Mouse (Mus musculus): ENCODE measurements around the gene Gapvd1.

The Gapvd1 gene

DNA sequence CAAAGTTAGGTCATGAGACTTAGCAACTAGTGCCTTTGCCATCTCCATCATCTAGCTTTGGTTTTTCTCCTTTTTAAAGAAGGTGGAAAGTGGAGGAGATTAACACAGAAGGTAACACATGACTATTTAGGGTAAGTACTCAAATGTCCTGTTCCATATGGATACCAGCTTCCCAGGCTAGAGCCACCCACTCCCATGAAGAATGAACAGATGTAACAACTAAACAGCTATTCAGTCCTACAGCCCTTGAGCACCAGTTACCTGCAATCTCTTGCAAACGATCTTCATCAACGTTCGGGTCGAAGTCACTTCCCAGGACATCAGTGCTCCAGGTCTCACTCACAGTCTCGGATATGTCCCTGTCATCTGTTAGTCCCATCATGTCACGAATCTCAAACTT lies 43.1 kb downstream of the Gapvd1 start:
- DNase-seq (ENCODE audit: low read depth, low spot score), result no peak

DNA sequence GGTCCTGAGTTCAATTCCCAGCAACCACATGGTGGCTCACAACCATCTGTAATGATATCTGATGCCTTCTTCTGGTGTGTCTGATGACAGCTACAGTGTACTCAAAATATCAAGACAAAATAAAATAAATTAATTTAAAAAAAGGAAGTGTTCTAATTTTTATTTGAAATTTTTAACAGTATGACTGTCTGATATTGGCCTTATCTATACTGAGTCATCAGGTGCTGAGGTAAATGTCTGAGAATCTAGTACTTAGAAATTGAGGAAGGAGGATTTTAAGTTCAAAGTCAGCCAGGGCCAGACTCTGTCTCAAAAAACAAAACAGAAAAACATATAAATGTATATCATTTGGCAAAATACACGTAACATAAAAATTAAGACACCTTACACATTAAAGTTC lies 46.4 kb downstream of the Gapvd1 start:
- no peak for DNase-seq (ENCODE audit: low read depth, low spot score)

DNA sequence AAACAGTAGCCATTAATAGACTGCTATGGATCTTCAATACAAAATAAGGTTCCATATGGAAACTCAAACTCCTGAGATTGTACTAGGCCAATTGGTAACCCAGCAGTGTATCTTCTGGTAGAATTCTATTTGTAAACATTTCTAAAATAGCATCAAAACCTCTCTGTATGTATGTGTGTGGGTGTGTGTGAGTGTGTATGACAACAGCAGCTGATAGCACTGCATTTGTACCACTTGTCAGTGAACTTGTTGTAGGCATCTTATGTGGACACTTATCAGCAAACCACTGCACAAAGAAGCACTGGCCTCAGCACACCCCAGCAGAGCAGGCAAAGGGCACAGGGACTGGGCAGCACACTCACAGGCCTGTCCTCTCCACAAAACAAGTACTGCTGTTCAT lies 58.4 kb downstream of the Gapvd1 start:
- no peak for DNase-seq (ENCODE audit: low read depth, low spot score)

DNA sequence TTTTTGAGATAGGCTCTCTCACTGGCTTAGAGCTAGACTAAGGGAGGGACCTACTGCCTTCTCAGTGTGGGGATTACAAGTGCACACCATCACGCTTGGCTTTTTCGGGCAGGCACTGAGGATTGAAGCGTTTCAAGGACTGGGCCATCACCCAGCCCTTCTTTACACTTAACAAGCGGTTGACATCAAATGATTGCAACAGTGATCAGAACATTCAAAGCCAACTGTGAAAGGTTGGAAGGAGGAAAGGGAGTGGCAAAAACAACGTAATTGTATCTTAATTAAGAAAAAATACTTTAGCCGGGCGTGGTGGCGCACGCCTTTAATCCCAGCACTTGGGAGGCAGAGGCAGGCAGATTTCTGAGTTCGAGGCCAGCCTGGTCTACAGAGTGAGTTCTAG lies 62.2 kb downstream of the Gapvd1 start:
- DNase-seq (ENCODE audit: low read depth, low spot score), result no peak

DNA sequence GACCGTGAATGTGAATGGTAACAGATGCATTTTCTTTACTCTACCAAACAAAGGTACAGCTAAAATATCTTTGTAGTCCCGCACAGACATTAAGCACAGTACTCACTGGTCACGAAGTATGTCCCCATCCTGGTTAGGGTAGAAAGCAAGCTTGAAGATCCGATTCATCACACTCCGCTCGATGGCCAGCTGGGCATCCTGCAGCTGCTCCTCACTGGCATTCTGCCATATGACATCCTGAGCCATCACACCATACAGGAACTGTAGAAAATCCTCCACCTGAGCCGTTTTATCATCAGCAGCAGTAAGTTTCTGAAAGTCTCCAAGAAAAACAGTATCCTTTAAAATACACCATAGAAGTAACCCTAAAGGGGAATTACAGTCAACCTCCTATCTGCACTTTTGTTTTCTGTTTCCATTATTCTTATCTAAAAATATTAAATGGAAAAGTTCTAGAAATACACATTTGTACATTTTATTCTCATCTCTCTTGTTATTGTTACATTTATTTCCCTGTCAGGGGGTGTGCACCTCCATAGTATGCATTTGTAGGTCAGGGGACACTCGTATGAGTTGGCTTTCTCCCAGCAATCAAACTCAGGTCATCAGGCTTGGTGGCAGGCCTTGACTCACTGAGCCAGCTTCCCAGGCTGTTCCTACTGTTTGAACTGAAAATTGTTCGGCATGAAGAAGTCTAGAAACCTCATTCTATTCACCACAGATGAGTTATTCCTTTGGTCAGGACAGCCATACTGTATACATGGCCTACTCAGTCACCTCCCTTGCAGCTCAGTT lies 70.8 kb downstream of the Gapvd1 start:
- DNase-seq (ENCODE audit: low read depth, low spot score), result no peak

DNA sequence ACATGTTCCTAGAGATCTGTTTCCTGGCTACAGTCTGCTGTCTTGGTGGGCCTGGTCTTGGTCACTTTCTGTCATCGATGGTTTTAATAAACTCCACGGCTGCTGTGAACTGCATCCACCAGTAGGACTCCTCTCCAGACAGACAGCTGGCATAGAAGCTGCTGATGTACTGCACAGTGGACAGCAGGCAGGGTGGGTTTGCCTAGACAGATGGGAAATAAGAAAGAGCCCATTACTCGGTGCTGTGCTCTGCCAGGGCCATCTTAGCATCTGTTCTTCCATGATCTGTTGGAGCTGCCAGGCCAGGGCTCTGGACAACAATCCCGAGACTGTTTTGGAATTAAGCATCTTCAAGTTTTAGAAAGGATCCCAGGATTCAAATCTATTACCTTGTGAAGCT lies 77.1 kb downstream of the Gapvd1 start:
- no peak for DNase-seq (ENCODE audit: low read depth, low spot score)

DNA sequence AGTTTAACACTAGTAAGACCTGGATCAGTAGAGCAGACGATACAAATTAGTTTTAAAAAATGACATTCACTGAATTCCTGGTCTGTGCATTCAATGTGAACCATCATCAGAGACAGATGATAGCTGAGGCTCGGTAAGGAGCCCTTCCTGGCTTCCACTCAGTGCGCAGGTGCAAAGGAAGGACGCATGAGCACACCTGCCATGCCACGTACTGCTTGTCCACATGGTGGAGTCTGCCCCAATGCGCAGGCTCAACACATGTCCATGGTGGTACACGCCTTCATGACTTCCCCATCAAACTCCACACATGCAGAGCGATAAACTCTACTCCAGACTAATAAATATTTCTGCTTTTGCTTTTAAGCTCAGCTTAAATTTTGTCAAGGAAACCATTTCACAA lies 78.0 kb downstream of the Gapvd1 start:
- no peak for DNase-seq (ENCODE audit: low read depth, low spot score)

DNA sequence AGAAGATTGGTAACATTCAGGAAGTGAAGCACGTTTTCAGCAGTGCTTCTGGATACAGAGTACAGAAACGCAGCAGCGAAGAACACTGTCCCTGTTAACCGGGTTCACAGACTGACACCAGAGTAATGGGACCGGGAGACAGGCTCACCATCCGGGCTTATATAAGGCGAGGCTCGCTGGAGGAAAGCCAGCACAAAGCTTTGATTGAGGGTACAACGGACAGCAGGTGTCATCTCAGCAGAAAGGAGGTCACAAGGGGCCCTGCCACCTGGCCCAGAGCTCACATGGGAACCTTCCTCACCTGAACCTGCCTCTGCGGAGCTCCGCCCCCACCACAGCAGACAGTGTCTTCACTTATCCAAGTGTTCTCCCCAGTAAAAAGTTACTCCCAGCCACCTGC lies 81.2 kb downstream of the Gapvd1 start:
- no peak for DNase-seq (ENCODE audit: low read depth, low spot score)

DNA sequence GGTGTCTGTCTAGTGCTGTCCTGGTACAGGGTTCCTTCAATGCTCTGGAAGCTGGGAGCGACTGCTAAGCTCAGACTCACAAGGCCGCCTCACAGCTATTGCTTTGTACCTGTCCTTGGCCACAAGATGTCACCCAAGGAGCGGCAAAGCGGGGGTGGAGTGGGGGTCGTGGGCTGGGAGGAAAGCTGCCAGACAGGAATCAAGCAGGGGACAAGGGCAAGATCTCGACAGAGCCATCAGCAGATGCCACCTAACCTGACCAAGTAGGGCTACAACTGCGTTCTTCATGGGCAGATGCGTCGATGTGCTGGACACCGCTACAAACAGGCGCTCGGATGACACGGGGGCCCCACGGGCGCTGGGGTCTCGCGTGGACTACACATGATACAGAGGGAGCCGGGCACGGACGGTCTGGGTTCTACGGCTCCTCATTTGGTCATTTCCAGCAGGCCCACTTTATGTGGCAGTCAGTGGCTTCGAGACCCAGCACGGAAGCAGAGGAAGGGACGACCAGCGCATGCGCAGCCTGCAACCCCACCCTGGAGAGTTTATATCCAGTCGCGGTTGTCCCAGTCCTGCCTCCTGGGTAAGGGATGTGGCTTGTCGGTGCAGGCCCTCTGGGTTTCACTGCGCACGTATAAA lies 83.5 kb downstream of the Gapvd1 start:
- DNase-seq (ENCODE audit: low read depth, low spot score), result peak; percentile 32

DNA sequence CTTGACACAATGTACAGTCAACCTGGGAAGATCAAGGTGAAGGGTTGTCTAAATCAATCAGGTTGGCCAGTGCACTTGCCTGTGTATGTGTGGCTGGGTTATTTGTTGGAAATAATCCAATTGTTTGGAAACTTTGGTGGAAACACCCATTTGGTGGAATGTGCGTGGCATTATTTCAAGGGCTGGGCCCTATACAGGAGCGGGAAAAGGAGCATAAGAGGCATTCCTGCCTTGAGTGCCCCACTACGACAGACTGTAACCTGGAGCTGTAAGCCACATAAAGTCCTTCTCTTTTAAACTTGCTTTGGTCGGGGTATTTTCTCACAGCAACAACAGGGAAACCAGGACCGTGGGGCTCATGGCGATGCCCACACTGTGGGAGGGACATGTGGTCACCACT lies 84.6 kb downstream of the Gapvd1 start:
- no peak for DNase-seq (ENCODE audit: low read depth, low spot score)

DNA sequence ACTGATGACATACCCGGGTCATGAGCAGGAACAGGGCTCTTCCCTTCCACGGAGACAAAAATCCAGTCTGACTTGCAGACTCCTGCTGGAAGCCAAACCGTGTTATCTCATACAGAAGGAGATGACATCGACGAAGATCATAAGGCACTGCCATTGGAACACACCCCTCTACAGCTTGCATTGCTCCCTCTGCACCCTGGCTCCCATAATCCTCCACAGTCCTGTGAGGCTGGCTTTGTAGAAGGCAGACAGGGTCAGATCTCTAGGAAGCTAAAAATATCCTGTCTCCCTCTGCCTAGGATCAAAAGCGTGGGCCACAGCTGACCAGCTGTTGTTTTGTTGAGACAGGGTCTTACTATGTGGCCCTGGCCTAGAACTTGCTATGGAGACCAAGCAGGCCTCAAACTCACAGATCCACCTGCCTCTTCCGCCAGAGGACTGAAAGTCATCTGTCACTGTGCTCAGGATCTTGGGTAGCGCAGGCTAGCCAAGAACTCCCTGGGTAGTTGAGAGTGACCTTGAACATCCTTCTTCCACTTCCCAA lies 85.8 kb downstream of the Gapvd1 start:
- no peak for DNase-seq (ENCODE audit: low read depth, low spot score)

DNA sequence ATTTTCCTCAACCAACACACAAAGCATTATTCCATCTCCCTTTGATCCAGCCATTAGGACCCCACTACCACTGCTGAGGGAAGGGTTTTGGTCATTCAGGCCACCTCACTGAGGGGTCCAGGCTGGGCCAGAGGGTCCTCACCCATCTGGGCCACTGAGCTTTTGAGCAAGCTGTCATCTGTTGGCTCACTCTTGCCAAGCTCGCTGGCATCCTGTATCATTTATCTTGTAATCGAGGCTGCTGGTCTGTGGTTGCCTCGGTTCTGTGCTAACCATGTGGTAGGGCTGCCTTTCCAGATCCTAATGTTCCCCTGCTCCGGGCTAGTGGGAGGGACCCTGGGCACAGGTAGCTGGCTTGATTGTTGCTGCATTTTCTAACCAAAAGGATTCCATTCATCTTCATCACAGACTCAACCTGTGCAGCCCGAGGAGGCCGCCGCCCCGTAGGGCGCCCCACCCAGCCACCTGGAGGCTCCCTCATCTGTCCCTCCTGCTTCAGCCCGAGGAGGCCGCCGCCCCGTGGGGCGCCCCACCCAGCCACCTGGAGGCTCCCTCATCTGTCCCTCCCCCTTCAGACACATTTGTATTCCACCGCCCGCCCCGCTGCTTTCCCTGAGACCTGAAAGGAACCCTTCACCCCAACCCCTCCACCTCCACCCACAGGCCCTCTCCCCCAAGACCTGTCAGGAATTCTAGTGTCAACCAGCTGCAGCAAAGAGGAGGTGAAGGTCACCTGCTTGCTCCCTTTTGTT lies 86.4 kb downstream of the Gapvd1 start:
- no peak for DNase-seq (ENCODE audit: low read depth, low spot score)

DNA sequence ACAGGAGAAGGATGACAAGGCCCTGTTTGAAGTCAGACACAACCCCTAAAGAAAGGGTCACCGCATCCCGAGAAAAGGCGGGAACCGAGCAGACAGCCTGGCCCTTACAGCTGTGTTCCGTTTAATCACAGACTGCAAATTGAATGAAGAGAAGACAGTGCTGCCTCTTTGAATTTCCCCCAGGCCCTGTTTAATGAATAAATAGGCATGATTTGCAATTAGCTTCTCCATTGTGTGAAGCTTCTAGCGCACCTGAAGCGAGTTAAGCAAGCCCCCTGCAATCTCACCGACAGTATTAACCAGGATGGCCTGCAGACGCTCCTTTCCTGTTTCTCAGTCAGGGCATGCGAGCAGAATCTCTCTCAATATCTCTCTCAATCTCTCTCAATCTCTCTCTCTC lies 87.2 kb downstream of the Gapvd1 start:
- DNase-seq (ENCODE audit: low read depth, low spot score), result no peak

DNA sequence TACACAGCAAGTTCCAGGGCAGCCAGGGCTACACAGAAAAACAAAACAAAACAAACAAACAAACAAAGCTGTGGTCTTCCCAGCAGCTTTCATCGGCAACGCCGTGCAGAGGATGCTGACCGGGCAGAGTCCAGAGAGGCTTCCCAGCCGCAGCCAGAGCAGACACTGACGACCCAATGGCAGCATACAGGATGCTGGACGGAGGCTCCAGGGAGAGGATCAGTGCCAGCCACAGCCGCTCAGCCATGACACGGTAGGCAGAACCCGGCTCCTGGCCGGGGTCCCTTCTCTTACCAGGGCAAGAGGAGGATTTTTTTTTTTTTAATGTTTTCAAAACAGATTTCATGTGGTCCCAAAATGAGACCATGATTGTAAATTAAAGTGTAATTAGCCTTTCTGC lies 107.6 kb downstream of the Gapvd1 start:
- no peak for DNase-seq (ENCODE audit: low read depth, low spot score)

DNA sequence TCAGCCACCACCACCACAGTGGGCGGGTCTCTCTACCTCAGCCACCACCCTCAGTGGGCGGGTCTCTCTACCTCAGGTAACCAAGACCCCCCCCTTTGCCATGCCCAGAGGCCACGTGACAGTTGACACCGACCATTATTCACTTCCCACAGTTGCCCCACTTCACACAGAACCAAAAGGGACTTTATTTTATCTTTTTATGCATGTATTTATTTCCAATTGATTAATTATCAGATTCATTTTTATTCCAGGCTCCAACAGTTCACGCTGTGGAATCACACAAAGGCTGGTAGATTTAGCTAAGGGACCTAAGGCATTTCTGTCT lies 108.5 kb downstream of the Gapvd1 start:
- DNase-seq (ENCODE audit: low read depth, low spot score), result no peak

DNA sequence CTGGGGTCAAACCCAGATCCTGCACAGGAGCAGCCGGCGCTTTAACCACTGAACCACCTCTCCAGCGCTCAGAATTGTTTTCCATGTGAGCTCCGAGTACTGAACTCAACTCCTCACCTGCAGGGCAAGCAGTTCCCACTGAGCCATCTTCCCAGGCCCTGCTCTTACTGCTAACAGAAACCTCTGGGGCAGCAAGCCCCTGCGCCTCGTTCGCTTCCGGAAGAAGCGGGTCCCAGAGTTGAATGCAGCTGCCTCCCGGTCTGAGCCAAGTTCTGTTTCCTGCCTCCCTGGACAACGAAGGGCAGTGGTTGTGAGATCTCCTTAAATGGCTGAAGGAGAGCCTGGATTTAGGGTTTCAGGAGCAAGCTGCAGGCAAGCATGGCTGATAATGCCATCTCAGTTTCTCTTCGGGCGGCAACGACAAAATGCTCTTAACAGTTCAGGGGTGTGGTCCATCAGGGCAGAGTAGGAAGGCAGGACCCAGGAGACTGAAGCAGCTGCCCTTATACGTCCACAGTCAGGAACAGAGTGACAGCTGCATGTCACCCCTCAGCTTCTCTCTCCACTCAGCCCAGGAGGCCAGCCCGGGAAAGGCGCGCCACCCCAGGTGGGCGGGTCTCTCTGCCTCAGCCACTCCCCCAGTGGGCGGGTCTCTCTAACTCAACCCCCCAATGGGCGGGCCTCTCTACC lies 109.0 kb downstream of the Gapvd1 start:
- DNase-seq (ENCODE audit: low read depth, low spot score), result no peak

DNA sequence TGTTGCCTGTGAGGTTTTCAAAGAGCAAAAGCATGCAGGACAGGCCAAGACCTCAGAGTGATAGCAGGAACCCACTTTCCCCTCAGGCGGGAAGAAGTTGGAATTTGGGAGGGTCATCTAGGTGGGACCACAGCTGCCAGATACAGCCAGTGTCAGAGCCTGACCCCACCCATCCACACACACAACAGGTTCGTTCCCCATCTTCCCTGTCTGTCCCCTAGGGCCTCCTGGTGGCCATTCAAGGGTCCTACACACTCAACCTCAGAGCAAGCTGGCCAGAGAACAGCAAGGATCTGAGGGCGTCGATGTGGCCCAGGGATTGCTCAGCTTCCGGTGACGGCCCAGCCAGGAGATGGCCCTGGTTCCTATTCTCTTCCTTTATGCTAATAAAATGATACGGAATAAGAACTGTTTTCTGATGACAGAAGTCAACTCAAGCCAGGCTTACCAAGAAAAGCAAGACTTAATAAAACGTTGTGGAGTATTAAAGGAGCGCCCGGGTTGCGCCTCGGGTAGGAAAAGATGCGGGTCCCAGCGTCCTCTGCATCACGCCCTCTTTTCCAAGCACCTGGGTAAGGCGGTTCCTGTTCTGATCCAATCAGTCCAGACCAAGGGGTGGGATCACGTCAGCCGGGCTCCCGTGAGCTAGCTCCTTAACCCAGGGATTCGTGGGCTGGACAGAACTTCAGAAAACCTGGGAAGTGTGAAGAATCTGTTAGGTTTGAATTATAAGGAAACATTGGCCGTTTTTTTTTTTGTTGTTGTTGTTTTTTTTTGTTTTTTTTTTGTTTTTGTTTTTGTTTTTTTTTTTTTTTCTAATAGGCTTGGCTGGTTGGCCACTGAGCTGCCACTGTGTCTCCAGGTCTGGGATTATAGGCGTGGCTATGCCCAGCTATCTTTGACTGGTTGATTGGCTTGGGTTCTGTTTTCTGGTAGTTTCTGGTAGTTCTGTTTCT lies 110.2 kb downstream of the Gapvd1 start:
- no peak for DNase-seq (ENCODE audit: low read depth, low spot score)

DNA sequence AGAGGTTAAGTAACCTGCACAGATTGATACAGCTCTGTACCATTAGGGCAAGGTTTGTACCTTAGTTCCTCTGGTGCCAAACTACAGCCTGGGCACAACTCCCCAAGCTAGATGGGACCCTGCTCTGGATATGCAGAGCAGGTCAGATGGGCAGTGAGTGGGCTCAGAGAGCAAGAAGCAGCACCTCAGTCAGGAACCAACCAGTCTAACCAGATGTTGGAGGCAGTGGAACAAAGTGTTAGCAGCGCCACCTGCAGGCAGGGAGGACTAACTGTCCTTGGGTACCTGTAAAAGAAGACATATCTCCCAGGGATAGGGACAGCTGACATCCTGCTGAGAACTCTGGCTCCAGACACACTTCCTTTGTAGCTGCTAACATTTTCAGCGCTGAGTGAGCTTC lies 112.7 kb downstream of the Gapvd1 start:
- DNase-seq (ENCODE audit: low read depth, low spot score), result no peak

DNA sequence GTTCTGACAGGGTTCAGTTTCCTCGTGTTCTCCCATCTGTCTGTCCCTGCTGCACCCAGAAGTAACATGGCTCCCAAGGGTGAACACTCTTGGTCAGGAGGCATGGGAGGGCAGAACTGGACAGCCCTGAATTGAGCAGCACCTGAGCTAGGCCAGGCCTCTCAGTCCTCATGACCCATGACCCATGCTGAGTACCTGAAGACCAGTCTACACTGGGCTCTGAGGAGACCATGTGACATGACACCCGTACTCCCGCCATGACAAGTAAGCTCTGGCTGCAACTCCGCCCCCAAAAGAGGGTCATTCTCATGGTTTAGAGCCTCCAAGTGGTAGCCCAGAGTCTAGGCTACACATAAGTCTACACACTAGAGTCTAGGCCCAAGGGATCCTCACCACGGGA lies 115.3 kb downstream of the Gapvd1 start:
- no peak for DNase-seq (ENCODE audit: low read depth, low spot score)

DNA sequence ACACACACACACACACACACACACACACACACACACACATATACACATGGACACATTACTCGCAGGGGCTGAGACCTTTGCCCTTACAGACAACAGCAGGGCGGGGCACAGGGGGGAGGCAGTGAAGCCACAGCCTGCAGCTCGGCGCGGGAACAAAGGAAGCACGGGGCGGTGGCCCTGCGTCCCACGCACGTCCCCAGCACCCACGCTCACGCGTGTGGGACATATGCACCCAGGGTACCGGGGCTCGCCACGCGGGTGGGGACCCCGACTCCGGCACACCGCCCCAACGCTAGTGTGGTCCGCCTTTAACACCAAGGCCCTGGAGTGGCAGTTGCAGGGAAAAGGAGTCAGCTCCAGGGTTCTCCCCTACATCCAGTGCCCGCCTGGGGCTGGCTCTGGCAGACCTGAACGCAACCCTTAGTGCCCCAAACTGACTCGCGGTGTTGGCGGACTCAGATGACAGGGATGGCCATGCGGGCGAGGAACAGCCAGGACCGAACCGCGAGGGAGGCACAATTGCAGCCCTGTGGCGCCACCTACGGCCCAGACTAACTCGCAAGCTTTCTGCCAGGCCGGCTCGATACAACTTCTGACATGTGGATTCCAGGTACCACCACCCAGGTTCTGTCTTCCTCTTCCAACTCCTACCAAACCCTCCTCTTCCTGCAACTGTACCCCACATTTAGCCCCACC lies 115.9 kb downstream of the Gapvd1 start:
- peak; percentile 30 for DNase-seq (ENCODE audit: low read depth, low spot score)
